Mouse (Mus musculus): ENCODE measurements around the gene Agk. TPM values are rescaled to one million over a fixed set of nuclear protein-coding genes. Genes with fewer than 3 reads are reported as not detected.
A peak's percentile ranks its signal among the peaks of the same experiment; 100 is the strongest.

Gene Agk
- polyA plus RNA-seq, 1 experiment from 2014 or later, result 50.0 TPM

DNA sequence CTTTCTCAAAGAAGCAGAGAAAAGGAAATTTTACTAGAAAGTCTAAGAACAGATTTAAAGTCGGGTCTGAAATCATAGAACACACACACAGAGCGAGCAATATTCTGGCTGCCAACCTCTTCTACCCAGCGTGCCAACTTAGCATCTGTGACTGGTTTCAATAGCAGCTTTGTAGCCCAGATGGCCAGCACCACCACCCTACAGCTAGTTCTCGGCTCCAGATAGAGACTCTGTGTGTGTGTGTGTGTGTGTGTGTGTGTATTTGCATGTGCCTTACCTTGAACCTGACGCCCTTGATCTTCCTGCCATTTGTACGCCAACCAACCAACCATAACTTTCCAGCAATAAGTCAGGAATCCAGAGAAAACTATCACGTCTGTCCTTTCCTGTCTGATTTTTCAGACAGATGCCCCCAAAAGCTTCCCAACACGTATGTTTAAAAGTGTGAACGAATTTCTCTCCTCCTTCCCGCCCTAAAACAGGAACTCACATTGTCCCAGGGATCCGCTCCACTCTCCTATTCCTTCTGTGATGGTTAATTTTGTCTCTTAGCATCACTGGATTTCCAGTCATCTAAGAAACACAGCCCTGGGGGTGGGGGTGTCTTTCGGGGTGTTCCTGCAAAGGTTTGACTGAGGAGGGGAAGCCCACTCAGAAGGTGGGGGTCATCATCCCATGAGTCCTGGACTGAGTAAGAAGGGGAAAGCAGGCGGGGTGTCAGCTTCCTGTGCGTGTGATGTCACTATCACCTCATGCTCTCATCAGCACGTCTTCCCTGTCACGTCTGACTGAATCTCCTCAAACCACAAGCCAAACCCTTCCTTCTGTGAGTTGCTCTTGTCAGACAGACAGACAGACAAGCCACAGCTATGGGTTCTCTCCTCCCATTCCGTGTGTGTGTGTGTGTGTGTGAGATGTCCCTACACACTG is 107.6 kb downstream of the Agk start:
- Histone ChIP-seq H3K4me1 (peaks cover 10% of the 10 kb centered on the region), H3K27ac (no peak overlapping the region), H3K9ac (no peak overlapping the region), H3K27me3 (peaks cover 4% of the 10 kb centered on the region), H3K9me3 (no peaks in the 10 kb centered on the region), H3K4me3 (no peak overlapping the region), H3K4me2 (replicated peaks) (no peak overlapping the region), H3K36me3 (no peaks in the 10 kb centered on the region)
- no peak for ATAC-seq (ENCODE audit: insufficient number of reproducible peaks, insufficient read depth, low FRiP score, low TSS enrichment)
- WGBS, result 90% methylated on average over 17 of the region's 17 CpGs

GRCm38 (mm10) chr6:40434697-40435096 is 109.7 kb downstream of the Agk start:
- peak overlapping the region; percentile 64 for H3K9ac ChIP-seq
- peak overlapping the region; percentile 61 for H3K4me3 ChIP-seq
- H3K36me3 ChIP-seq, result no peaks in the 10 kb centered on the region
- WGBS, result 12% methylated on average over 7 of the region's 7 CpGs
- peaks cover 10% of the 10 kb centered on the region for H3K4me1 ChIP-seq
- H3K27ac ChIP-seq, result no peak overlapping the region; the same call in 1 of the 2 replicates
- peak overlapping the region; percentile 80 for H3K4me2 ChIP-seq (replicated peaks)
- ATAC-seq (ENCODE audit: insufficient number of reproducible peaks, insufficient read depth, low FRiP score, low TSS enrichment), result no peak
- H3K9me3 ChIP-seq, result no peaks in the 10 kb centered on the region
- H3K27me3 ChIP-seq, result peaks cover 7% of the 10 kb centered on the region

DNA sequence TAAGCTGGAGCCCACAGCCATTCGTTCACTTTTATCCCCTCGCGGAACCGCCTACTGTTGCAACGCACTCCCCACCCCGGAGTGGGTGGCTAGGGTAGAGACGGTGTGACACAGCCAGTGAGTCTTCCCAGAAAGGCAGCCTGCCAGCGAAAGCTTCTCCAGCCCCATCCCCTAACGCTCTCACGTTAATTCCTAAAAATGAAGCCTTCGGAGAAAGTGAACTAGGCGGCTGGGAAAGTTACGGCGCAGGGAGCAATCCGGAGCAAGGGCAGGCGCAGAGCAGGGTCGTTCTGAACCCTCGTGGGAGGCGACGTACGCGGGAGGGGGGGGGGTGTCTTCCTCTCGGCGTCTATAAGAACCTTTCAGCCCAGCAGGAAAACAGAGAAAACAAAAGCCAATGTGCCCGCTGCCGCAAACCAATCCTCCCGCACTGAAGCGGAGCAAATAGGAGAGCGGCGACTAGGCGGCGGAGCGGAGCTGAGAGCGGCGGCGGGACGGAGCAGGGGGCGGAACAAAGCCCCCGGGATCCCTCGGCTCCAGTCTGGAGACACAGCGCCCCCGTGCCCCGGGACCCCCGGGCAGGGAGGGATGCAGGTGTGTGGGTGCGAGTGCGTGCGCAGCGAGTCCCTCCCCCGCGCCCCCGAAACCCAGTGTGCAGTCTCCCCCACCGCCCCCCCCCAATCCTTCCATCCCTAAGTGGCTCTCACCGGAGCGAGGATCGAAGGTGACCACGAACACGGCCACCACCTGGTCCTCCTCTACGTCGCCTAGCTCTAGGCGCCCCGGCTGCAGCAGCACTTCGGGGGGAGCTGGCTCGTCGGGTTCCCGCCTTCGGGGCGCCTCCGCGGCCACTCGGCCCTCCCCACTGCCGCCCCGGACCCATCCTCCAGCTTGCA is 110.4 kb downstream of the Agk start:
- Histone ChIP-seq H3K4me3 (peak overlapping the region; percentile 61), H3K4me1 (peaks cover 10% of the 10 kb centered on the region), H3K27ac (peak overlapping the region; percentile 14), H3K27me3 (peaks cover 9% of the 10 kb centered on the region), H3K36me3 (no peaks in the 10 kb centered on the region), H3K9me3 (no peaks in the 10 kb centered on the region), H3K4me2 (replicated peaks) (peak overlapping the region; percentile 80), H3K9ac (peak overlapping the region; percentile 64)
- WGBS, result under 1% methylated on average over 62 of the region's 72 CpGs
- peak; percentile 76 for ATAC-seq (ENCODE audit: insufficient number of reproducible peaks, insufficient read depth, low FRiP score, low TSS enrichment)

DNA sequence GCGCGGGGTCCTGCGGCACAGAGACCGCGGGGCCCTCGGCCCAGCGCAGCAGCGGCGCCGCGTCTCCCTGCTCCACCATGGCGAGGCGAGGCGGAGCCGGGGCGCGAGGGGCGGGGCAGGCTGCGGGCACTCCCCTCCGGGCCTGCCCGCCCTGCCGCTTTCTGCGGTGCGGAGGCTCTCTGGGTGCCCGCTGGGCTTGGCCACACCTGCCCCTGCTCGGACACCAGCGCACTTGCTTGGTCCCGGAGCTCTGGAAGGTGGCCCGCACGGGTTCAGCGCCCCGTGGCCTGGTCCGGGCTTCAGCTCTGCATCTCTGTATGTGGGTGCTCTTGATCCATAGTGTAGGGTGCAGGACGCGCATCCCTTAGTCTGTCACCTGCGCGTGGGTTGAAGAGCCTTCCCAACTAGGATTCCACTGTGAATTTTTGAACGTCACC is 111.1 kb downstream of the Agk start, which contains the start of gene E330009J07Rik:
Gene E330009J07Rik (minus strand): TSS at position 89 of the 437 bp plus-strand sequence.
- H3K27me3 ChIP-seq, result peaks cover 13% of the 10 kb centered on the region
- peak within 1 kb of the TSS; percentile 80 for H3K4me2 ChIP-seq (replicated peaks)
- H3K9ac ChIP-seq, result peak within 1 kb of the TSS; percentile 64
- H3K36me3 ChIP-seq, result no peaks in the 10 kb centered on the region
- WGBS, result under 1% methylated on average over 33 of the region's 38 CpGs
- peaks cover 10% of the 10 kb centered on the region for H3K4me1 ChIP-seq
- no peaks in the 10 kb centered on the region for H3K9me3 ChIP-seq
- peak within 1 kb of the TSS; percentile 14 for H3K27ac ChIP-seq
- peak within 1 kb of the TSS; percentile 61 for H3K4me3 ChIP-seq
- ATAC-seq (ENCODE audit: insufficient number of reproducible peaks, insufficient read depth, low FRiP score, low TSS enrichment), result peak; percentile 90

- no peaks in the 10 kb centered on the region for H3K9me3 ChIP-seq
- no peak within 1 kb of the TSS for H3K4me3 ChIP-seq
- H3K27me3 ChIP-seq, result peaks cover 17% of the 10 kb centered on the region
- no peak within 1 kb of the TSS for H3K27ac ChIP-seq
- no peak within 1 kb of the TSS for H3K4me2 ChIP-seq (replicated peaks)
- no peak within 1 kb of the TSS for H3K9ac ChIP-seq
- H3K36me3 ChIP-seq, result no peaks in the 10 kb centered on the region
- ATAC-seq (ENCODE audit: insufficient number of reproducible peaks, insufficient read depth, low FRiP score, low TSS enrichment), result no peak
- 78% methylated on average over 5 of the region's 5 CpGs for WGBS
- H3K4me1 ChIP-seq, result peaks cover 7% of the 10 kb centered on the region
These were observed 114.0 kb downstream of the Agk start, which contains the start of gene Wee2 for GRCm38 (mm10) chr6:40438936-40439335. TSS of gene Wee2 (plus strand) at chr6:40439088.

DNA sequence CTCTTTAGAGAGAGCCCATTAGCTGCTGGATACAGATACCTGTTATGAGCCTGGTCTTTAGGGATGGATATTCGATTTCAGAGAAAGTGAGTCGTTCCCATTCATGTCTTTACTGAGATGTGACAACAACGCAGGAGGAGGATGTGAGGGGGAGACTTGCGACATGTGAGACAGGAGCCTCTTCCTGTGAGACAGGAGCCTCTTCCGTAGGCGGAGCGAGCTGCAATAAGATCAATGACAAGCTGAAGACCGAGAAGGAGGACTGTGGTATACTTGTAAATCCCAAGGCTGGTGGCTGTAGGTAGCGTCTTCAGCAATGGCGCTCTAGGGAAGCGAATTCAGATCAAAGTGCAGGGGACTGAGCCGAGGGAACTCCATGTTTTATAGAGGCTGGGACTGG is 114.8 kb downstream of the Agk start:
- H3K9ac ChIP-seq, result no peak overlapping the region
- peaks cover 17% of the 10 kb centered on the region for H3K27me3 ChIP-seq
- H3K9me3 ChIP-seq, result no peaks in the 10 kb centered on the region
- no peaks in the 10 kb centered on the region for H3K36me3 ChIP-seq
- 46% methylated on average over 12 of the region's 12 CpGs for WGBS
- H3K4me2 ChIP-seq (replicated peaks), result no peak overlapping the region
- H3K27ac ChIP-seq, result no peak overlapping the region
- no peak for ATAC-seq (ENCODE audit: insufficient number of reproducible peaks, insufficient read depth, low FRiP score, low TSS enrichment)
- H3K4me1 ChIP-seq, result peaks cover 2% of the 10 kb centered on the region
- H3K4me3 ChIP-seq, result no peak overlapping the region

DNA sequence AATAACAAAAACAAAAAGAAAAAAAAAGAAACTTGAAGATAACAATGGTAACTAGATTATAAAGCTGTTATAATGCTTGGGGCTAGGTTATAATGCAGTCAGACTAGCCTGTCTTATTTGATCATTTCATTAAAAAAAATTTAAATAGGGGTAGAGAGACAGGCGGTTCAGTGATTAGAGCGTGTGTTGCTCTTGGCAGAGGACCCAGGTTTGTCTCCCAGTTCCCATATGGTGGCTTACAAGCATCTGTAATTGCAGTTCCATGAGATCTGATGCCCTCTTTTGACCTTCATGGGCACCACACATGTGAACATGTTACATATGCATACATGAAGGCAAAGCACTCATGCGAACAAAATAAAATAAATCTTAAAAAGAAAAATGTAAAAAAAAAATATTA is 116.3 kb downstream of the Agk start:
- Histone ChIP-seq H3K27ac (no peak overlapping the region), H3K27me3 (peaks cover 17% of the 10 kb centered on the region), H3K9ac (no peak overlapping the region), H3K9me3 (no peaks in the 10 kb centered on the region), H3K36me3 (no peaks in the 10 kb centered on the region), H3K4me1 (no peaks in the 10 kb centered on the region), H3K4me3 (no peak overlapping the region), H3K4me2 (replicated peaks) (no peak overlapping the region)
- no peak for ATAC-seq (ENCODE audit: insufficient number of reproducible peaks, insufficient read depth, low FRiP score, low TSS enrichment)
- WGBS, result 73% methylated on average over 3 of the region's 3 CpGs

DNA sequence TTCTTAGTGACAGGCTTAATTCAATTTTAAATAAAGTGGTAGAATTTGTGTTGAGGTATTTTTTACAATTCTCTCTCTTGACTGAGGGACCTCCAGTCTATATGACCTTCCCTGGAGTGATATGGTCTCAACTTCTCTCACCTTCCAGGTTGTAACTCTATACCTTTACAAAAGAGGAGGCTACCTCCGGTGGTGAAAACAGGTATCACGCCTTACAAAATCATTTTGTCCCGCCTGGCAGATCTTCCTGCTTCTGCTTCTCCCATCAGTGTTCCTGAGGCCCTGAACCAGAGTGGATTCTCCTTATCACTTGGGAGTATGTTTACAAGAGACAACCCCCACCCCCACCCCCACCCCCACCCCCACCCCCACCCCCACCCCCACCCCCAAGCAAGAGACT is 116.8 kb downstream of the Agk start:
- no peak overlapping the region for H3K4me3 ChIP-seq
- ATAC-seq (ENCODE audit: insufficient number of reproducible peaks, insufficient read depth, low FRiP score, low TSS enrichment), result no peak
- H3K27ac ChIP-seq, result no peak overlapping the region
- no peaks in the 10 kb centered on the region for H3K4me1 ChIP-seq
- H3K27me3 ChIP-seq, result peaks cover 17% of the 10 kb centered on the region
- H3K4me2 ChIP-seq (replicated peaks), result no peak overlapping the region
- H3K9me3 ChIP-seq, result no peaks in the 10 kb centered on the region
- H3K9ac ChIP-seq, result no peak overlapping the region
- H3K36me3 ChIP-seq, result no peaks in the 10 kb centered on the region
- WGBS, result 35% methylated on average over 3 of the region's 3 CpGs

GRCm38 (mm10) chr6:40443281-40443928 is 118.4 kb downstream of the Agk start:
- Histone ChIP-seq H3K4me3 (no peak overlapping the region), H3K9ac (no peak overlapping the region), H3K4me1 (no peaks in the 10 kb centered on the region), H3K27me3 (peaks cover 10% of the 10 kb centered on the region), H3K27ac (no peak overlapping the region), H3K9me3 (no peaks in the 10 kb centered on the region), H3K36me3 (no peaks in the 10 kb centered on the region), H3K4me2 (replicated peaks) (no peak overlapping the region)
- WGBS, result 34% methylated on average over 10 of the region's 10 CpGs
- ATAC-seq (ENCODE audit: insufficient number of reproducible peaks, insufficient read depth, low FRiP score, low TSS enrichment), result no peak

Data from embryonic facial prominence, embryonic 12.5 days (tissue).